Mouse (Mus musculus): Measurements from ENCODE around the gene Plxnc1. TPM values are rescaled to one million over a fixed set of nuclear protein-coding genes. Genes with fewer than 3 reads are reported as not detected.

The Plxnc1 gene
- total and polyA plus RNA-seq, 2 experiments from 2014 or later = 12.9 to 78.5 TPM

GRCm38 (mm10) chr10:94807323-94807722 is 137.3 kb downstream of the Plxnc1 start:
- H3K9me3 ChIP-seq (ENCODE audit: low read length) = no peaks in the 10 kb centered on the region
- no peak overlapping the region for H3K4me2 ChIP-seq (ENCODE audit: low read depth, low read length, poor library complexity, severe bottlenecking)
- no peak overlapping the region for H3K27ac ChIP-seq (ENCODE audit: low read depth, low read length)
- H3K27me3 ChIP-seq (ENCODE audit: insufficient read depth, low read length) = no peaks in the 10 kb centered on the region
- no peak overlapping the region for H3K4me3 ChIP-seq (ENCODE audit: low read depth, low read length)
- no peak overlapping the region for H3K9ac ChIP-seq (replicated peaks; ENCODE audit: low read length, poor library complexity, severe bottlenecking)
- no peak for DNase-seq (ENCODE audit: low spot score)
- TF ChIP-seq CTCF (IDR thresholded peaks at IDR 0.05) = peak; percentile 48
- H3K4me1 ChIP-seq (ENCODE audit: insufficient read depth, low read length) = no peaks in the 10 kb centered on the region
- ATAC-seq (ENCODE audit: low FRiP score) = no peak
- H3K36me3 ChIP-seq (ENCODE audit: insufficient read depth, low read length) = peaks cover 7% of the 10 kb centered on the region; the same call in 1 of the 2 replicates
- 81% methylated on average over 7 of the region's 7 CpGs for WGBS

- DNase-seq (ENCODE audit: low spot score) = no peak
- ATAC-seq (ENCODE audit: low FRiP score) = no peak
- Histone ChIP-seq H3K9me3 (ENCODE audit: low read length) (no peaks in the 10 kb centered on the region), H3K4me2 (ENCODE audit: low read depth, low read length, poor library complexity, severe bottlenecking) (no peak overlapping the region), H3K4me1 (ENCODE audit: insufficient read depth, low read length) (no peaks in the 10 kb centered on the region), H3K27me3 (ENCODE audit: insufficient read depth, low read length) (no peaks in the 10 kb centered on the region), H3K36me3 (ENCODE audit: insufficient read depth, low read length) (no peaks in the 10 kb centered on the region), H3K27ac (ENCODE audit: low read depth, low read length) (no peak overlapping the region), H3K9ac (replicated peaks; ENCODE audit: low read length, poor library complexity, severe bottlenecking) (no peak overlapping the region), H3K4me3 (ENCODE audit: low read depth, low read length) (no peak overlapping the region)
- 88% methylated on average over 1 of the region's 1 CpGs for WGBS
- TF ChIP-seq CTCF (IDR thresholded peaks at IDR 0.05) = no peak
These were observed 139.8 kb downstream of the Plxnc1 start for GRCm38 (mm10) chr10:94804909-94805220.

DNA sequence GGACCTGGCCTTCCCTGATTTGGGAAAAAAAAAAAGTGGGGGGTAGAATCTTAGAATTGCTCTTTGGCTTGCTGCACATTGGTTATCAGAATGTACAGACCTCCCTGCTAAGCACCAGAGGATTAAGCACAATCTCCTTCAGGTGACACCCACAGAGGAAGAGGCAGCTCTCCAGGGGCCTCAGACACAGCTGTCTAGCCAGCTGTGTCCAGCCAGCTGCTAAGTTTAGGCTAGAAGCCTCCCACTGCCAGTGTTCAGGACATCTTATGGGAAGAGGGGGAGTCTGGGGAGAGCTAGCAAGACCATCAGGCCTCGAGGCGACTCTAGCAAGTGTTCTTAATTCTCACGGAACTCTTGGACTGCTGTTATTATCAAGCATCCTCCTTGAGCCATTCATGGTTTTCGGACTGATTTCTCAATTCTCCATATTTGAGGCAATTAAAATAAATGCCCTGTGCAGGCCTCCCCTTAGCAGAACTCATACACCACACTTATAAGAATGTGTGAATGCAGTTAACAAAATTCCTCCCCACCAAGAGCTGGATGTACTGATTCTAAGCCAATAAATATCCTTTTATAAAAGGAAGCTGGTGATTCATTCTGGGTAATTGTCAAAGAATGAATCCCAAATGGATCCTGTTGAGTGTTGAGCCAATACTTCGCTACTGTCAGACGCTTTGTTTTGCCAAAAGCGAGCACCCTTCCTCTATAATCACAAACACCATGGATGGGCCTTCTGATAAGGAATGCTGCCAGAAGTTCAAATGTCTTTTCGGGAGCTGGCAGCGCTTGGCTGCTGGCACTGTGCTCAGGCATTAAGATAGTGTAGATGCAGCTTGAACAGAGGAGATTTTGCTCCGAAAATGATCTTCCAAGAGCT is 140.4 kb downstream of the Plxnc1 start:
- H3K9ac ChIP-seq (replicated peaks; ENCODE audit: low read length, poor library complexity, severe bottlenecking) = no peak overlapping the region
- no peak overlapping the region for H3K4me2 ChIP-seq (ENCODE audit: low read depth, low read length, poor library complexity, severe bottlenecking)
- no peak for ATAC-seq (ENCODE audit: low FRiP score)
- no peaks in the 10 kb centered on the region for H3K27me3 ChIP-seq (ENCODE audit: insufficient read depth, low read length)
- no peaks in the 10 kb centered on the region for H3K9me3 ChIP-seq (ENCODE audit: low read length)
- H3K4me1 ChIP-seq (ENCODE audit: insufficient read depth, low read length) = no peaks in the 10 kb centered on the region
- H3K36me3 ChIP-seq (ENCODE audit: insufficient read depth, low read length) = 0 out of 2 replicates have a peak, but pooled peaks cover 2% of the 10 kb centered on the region
- no peak overlapping the region for H3K4me3 ChIP-seq (ENCODE audit: low read depth, low read length)
- DNase-seq (ENCODE audit: low spot score) = no peak
- no peak overlapping the region for H3K27ac ChIP-seq (ENCODE audit: low read depth, low read length)
- 70% methylated on average over 10 of the region's 10 CpGs for WGBS
- no peak for TF ChIP-seq CTCF (IDR thresholded peaks at IDR 0.05)

DNA sequence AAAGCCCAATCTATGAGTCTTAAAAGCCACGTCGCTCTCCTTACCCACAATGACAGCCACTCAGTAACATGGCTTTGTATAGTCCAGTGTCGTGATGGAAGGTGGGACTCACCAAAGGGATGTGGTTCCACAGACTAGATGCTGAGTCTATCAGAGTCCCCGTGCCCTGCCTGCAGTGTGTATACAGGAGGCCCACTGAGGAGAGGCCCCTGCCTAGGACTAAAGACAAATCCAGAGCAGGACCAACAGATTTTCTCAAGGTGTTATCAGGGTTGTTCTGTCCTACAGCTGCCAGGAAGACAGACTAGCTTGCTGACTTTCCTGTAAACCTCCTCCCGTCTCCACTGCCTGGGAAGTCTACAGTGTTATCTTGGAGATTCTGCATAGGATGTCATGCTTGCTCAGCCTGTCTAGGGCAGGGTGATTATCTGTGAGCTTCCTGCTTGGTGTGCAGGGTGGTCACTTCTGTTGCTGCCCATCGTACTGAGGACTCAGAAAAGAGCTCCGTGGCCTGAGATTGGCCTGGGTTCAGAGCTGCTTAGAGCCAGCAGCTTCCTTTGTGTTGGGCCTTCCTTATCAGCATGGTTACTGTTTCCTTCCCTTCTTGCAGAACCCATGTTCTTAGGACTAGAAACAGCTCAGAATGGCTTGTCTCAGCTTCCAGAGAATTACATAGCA is 143.8 kb downstream of the Plxnc1 start:
- 88% methylated on average over 7 of the region's 7 CpGs for WGBS
- no peak for TF ChIP-seq CTCF (IDR thresholded peaks at IDR 0.05)
- Histone ChIP-seq H3K9ac (replicated peaks; ENCODE audit: low read length, poor library complexity, severe bottlenecking) (no peak overlapping the region), H3K4me2 (ENCODE audit: low read depth, low read length, poor library complexity, severe bottlenecking) (no peak overlapping the region), H3K27me3 (ENCODE audit: insufficient read depth, low read length) (no peaks in the 10 kb centered on the region), H3K36me3 (ENCODE audit: insufficient read depth, low read length) (peaks cover 22% of the 10 kb centered on the region), H3K4me1 (ENCODE audit: insufficient read depth, low read length) (no peaks in the 10 kb centered on the region), H3K4me3 (ENCODE audit: low read depth, low read length) (no peak overlapping the region), H3K27ac (ENCODE audit: low read depth, low read length) (no peak overlapping the region), H3K9me3 (ENCODE audit: low read length) (no peaks in the 10 kb centered on the region)
- ATAC-seq (ENCODE audit: low FRiP score) (no peak), DNase-seq (ENCODE audit: low spot score) (no peak)

DNA sequence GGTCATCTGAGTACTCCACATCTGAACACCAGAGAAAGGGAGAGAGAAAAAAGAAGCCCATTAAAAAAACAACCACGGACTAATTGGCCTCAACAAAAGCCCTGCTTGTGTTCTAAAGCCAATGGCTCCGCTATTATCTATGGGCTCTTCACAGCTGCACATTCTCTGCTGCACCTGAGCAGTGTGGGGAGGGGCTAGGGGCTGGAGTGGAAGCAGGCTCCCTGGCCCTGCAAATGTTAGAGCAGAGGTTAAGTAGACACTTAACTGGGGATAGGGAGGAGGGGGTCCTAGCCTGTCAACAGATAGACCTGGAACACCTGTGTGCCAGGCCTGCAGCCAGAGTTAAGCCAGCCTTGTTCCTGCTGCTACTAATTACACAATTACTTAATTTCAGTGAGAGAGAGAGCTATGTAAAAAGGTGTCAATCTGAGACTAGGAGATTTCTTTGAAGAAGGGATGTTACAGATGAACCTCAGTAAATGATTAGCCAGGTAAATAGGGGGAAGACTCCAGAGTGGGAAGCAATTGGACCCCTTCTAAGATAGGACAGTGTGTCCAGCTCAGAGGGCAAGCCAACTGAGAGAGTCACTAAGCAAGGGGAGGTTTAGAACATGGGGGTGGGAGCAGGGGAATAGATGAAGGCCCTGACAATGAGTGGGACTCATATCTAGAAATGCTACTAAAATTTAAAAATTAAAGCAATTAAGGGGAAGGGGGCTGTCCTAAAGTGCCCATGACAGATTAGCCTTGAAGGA is 145.0 kb downstream of the Plxnc1 start:
- TF ChIP-seq CTCF (IDR thresholded peaks at IDR 0.05) = no peak
- H3K4me1 ChIP-seq (ENCODE audit: insufficient read depth, low read length) = no peaks in the 10 kb centered on the region
- DNase-seq (ENCODE audit: low spot score) (no peak), ATAC-seq (ENCODE audit: low FRiP score) (no peak; the same call in 1 of the 2 replicates)
- H3K4me2 ChIP-seq (ENCODE audit: low read depth, low read length, poor library complexity, severe bottlenecking) = no peak overlapping the region
- H3K4me3 ChIP-seq (ENCODE audit: low read depth, low read length) = no peak overlapping the region
- 0 out of 2 replicates have a peak overlapping the region, but pooled peaks have one; percentile 8 for H3K9ac ChIP-seq (replicated peaks; ENCODE audit: low read length, poor library complexity, severe bottlenecking)
- WGBS = 28% methylated on average over 2 of the region's 2 CpGs
- H3K27me3 ChIP-seq (ENCODE audit: insufficient read depth, low read length) = no peaks in the 10 kb centered on the region
- H3K27ac ChIP-seq (ENCODE audit: low read depth, low read length) = 0 out of 2 replicates have a peak overlapping the region, but pooled peaks have one; percentile 18
- H3K9me3 ChIP-seq (ENCODE audit: low read length) = no peaks in the 10 kb centered on the region
- peaks cover 27% of the 10 kb centered on the region for H3K36me3 ChIP-seq (ENCODE audit: insufficient read depth, low read length)

Measured in midbrain, postnatal 0 days (tissue).